Mouse (Mus musculus): ENCODE data around the gene Ppp1r14a.
A peak's percentile ranks its signal among the peaks of the same experiment; 100 is the strongest.

Ppp1r14a gene

GRCm38 (mm10) chr7:29288942-29289638 lies at the start of gene Ppp1r14a:
TSS of gene Ppp1r14a (plus strand) at chr7:29289308.
- peak; percentile 74 to 91 for DNase-seq (ENCODE audit: low spot score in 2 of 2)

- DNase-seq (ENCODE audit: low spot score in 2 of 2) = no peak
Observed at GRCm38 (mm10) chr7:29244732-29245416, 44.2 kb upstream of the Ppp1r14a start.

GRCm38 (mm10) chr7:29246015-29246414 lies 43.1 kb upstream of the Ppp1r14a start:
- no peak for DNase-seq (ENCODE audit: low spot score in 2 of 2)

GRCm38 (mm10) chr7:29246619-29247313 lies 42.3 kb upstream of the Ppp1r14a start:
- no peak for DNase-seq (ENCODE audit: low spot score in 2 of 2)

- DNase-seq (ENCODE audit: low spot score in 2 of 2) = peak; percentile 76 to 89
Observed at GRCm38 (mm10) chr7:29247314-29247700, 41.8 kb upstream of the Ppp1r14a start.

GRCm38 (mm10) chr7:29247706-29248105 lies 41.4 kb upstream of the Ppp1r14a start:
- DNase-seq (ENCODE audit: low spot score in 2 of 2) = no peak

- peak in 1 of 2 experiments; percentile 54 for DNase-seq (ENCODE audit: low spot score in 2 of 2)
Observed at GRCm38 (mm10) chr7:29248261-29248841, 40.8 kb upstream of the Ppp1r14a start, which contains the start of gene 2200002D01Rik. TSS of gene 2200002D01Rik (minus strand) at chr7:29248466.

GRCm38 (mm10) chr7:29251166-29251565 lies 37.9 kb upstream of the Ppp1r14a start:
- peak in 1 of 2 experiments; percentile 55 for DNase-seq (ENCODE audit: low spot score in 2 of 2)

GRCm38 (mm10) chr7:29253842-29254241 lies 35.3 kb upstream of the Ppp1r14a start:
- no peak for DNase-seq (ENCODE audit: low spot score in 2 of 2)

- no peak for DNase-seq (ENCODE audit: low spot score in 2 of 2)
Observed at GRCm38 (mm10) chr7:29255875-29256274, 33.2 kb upstream of the Ppp1r14a start.

- DNase-seq (ENCODE audit: low spot score in 2 of 2) = no peak
Observed at GRCm38 (mm10) chr7:29257368-29257767, 31.7 kb upstream of the Ppp1r14a start.

- no peak for DNase-seq (ENCODE audit: low spot score in 2 of 2)
Observed at GRCm38 (mm10) chr7:29259781-29260730, 29.1 kb upstream of the Ppp1r14a start.

- no peak for DNase-seq (ENCODE audit: low spot score in 2 of 2)
Observed at GRCm38 (mm10) chr7:29262151-29262550, 27.0 kb upstream of the Ppp1r14a start.

- DNase-seq (ENCODE audit: low spot score in 2 of 2) = no peak
Observed at GRCm38 (mm10) chr7:29263831-29264230, 25.3 kb upstream of the Ppp1r14a start.

GRCm38 (mm10) chr7:29265636-29266035 lies 23.5 kb upstream of the Ppp1r14a start:
- no peak for DNase-seq (ENCODE audit: low spot score in 2 of 2)

GRCm38 (mm10) chr7:29266931-29267330 lies 22.2 kb upstream of the Ppp1r14a start:
- no peak for DNase-seq (ENCODE audit: low spot score in 2 of 2)

GRCm38 (mm10) chr7:29270445-29270844 lies 18.7 kb upstream of the Ppp1r14a start:
- no peak for DNase-seq (ENCODE audit: low spot score in 2 of 2)

GRCm38 (mm10) chr7:29271687-29272465 lies 17.2 kb upstream of the Ppp1r14a start:
- no peak for DNase-seq (ENCODE audit: low spot score in 2 of 2)

GRCm38 (mm10) chr7:29276715-29277114 lies 12.4 kb upstream of the Ppp1r14a start:
- DNase-seq (ENCODE audit: low spot score in 2 of 2) = no peak

GRCm38 (mm10) chr7:29277510-29277909 lies 11.6 kb upstream of the Ppp1r14a start:
- no peak for DNase-seq (ENCODE audit: low spot score in 2 of 2)

All from urinary bladder, postnatal 4 days (tissue).